Mouse (Mus musculus) G1E-ER4 (cell line): ENCODE results near the gene Tas2r114. TPM values are rescaled to one million over a fixed set of nuclear protein-coding genes. Genes with fewer than 3 reads are reported as not detected.

Experiments
- GATA1 ChIP-seq: IDR thresholded peaks from one replicate; pipeline ENCODE4 v1.8.0; 2012; ENCODE audit warnings: low read length, inconsistent platforms
- polyA plus RNA-seq: library from polyadenylated mRNA; stranded (reverse); fragments of >175 nt; gene quantifications from 2 replicates; pipeline ENCODE4 v1.2.3, GENCODE M21; 2012

Tas2r114 gene
- not detected in 2 replicates for polyA plus RNA-seq

- TF ChIP-seq GATA1, result no peak
Measured at GRCm38 (mm10) chr6:131689963-131690362, at the start of gene Tas2r114. Tas2r114 (minus strand) TSS chr6:131690063.

- TF ChIP-seq GATA1, result no peak
Measured at GRCm38 (mm10) chr6:131712803-131713202, 22.9 kb upstream of the Tas2r114 start.

- TF ChIP-seq GATA1, result no peak
Measured at GRCm38 (mm10) chr6:131687395-131687794, 2.5 kb downstream of the Tas2r114 start, which contains the start of gene Tas2r105. Tas2r105 (minus strand) TSS chr6:131687495.

GRCm38 (mm10) chr6:131685644-131686043 lies 4.2 kb downstream of the Tas2r114 start, which contains the start of gene Tas2r104:
Tas2r104 (minus strand) TSS chr6:131685744.
- TF ChIP-seq GATA1, result no peak

- TF ChIP-seq GATA1, result no peak
Measured at GRCm38 (mm10) chr6:131678786-131679185, 11.1 kb downstream of the Tas2r114 start, which contains the start of gene Tas2r106. Tas2r106 (minus strand) TSS chr6:131678886.

GRCm38 (mm10) chr6:131660049-131660448 lies 29.8 kb downstream of the Tas2r114 start, which contains the start of gene Tas2r107:
Tas2r107 (minus strand) TSS chr6:131660149.
- no peak for TF ChIP-seq GATA1

Other genes with a start within 250 kb of the Tas2r114 start
- not detected in 2 replicates for gene 5430401F13Rik, start 203.7 kb downstream of the Tas2r114 start, polyA plus RNA-seq
- gene Gm6619, start 203.7 kb downstream of the Tas2r114 start, polyA plus RNA-seq, result not detected in 2 replicates
- not detected in 2 replicates for gene Tas2r130, start 59.2 kb downstream of the Tas2r114 start, polyA plus RNA-seq
- gene Tas2r107, start 29.9 kb downstream of the Tas2r114 start, polyA plus RNA-seq, result not detected in 2 replicates
- not detected in 2 replicates for gene Tas2r106, start 11.2 kb downstream of the Tas2r114 start, polyA plus RNA-seq
- gene Tas2r104, start 4.3 kb downstream of the Tas2r114 start, polyA plus RNA-seq, result not detected in 2 replicates
- gene Tas2r105, start 2.6 kb downstream of the Tas2r114 start, polyA plus RNA-seq, result not detected in 2 replicates